Comparison of ENCODE assay signal across 9 mouse cellular contexts in genomic region chr14:84447661-84448380, GRCm38 (mm10). TPM values are rescaled to one million over a fixed set of nuclear protein-coding genes. Genes with fewer than 3 reads are reported as not detected.
DNase-seq lines count a peak whose midpoint lies in the region; ATAC-seq and TF ChIP-seq lines count a peak whose summit lies in the region.
"Had no signal": no experiment of that assay in that cellular context is flagged by ENCODE, and none has a peak within 500 bp of the region (broad histone marks: within the 10 kb centered on the region; RNA-seq: fewer than 3 reads in every experiment).

No protein-coding gene starts in this region.

- peaks cover 33% of the 10 kb centered on the region for H3K27me3 ChIP-seq in heart, embryonic 10.5 days (ENCODE audit: insufficient read depth, poor library complexity, severe bottlenecking)
- H3K27me3 ChIP-seq in limb, embryonic 14.5 days (ENCODE audit: control insufficient read depth, insufficient read depth, low read length), result peaks cover 33% of the 10 kb centered on the region
- no peaks in the 10 kb centered on the region for H3K27me3 ChIP-seq in neural tube, embryonic 14.5 days (ENCODE audit: control insufficient read depth, insufficient read depth, low read length)

- peak overlapping the region; percentile 68 for H3K4me3 ChIP-seq in heart, embryonic 10.5 days
- H3K4me3 ChIP-seq in limb, embryonic 14.5 days (replicated peaks; ENCODE audit: low read length), result peak overlapping the region; percentile 56
- H3K4me3 ChIP-seq in neural tube, embryonic 14.5 days (ENCODE audit: low read depth, low read length), result peak overlapping the region; percentile 64

- H3K36me3 ChIP-seq in heart, embryonic 10.5 days, result no peaks in the 10 kb centered on the region
- H3K36me3 ChIP-seq in limb, embryonic 14.5 days (ENCODE audit: control insufficient read depth, insufficient read depth, low read length), result no peaks in the 10 kb centered on the region
- H3K36me3 ChIP-seq in neural tube, embryonic 14.5 days (ENCODE audit: control insufficient read depth, insufficient read depth, low read length), result no peaks in the 10 kb centered on the region

- H3K4me2 ChIP-seq in limb, embryonic 14.5 days (replicated peaks; ENCODE audit: low read depth, low read length, severe bottlenecking), result peak overlapping the region; percentile 92
- H3K4me2 ChIP-seq in neural tube, embryonic 14.5 days (ENCODE audit: low read depth, low read length), result peak overlapping the region; percentile 91

- no peak for TF ChIP-seq POLR2A in limb, embryonic 14.5 days (IDR thresholded peaks at IDR 0.05; ENCODE audit: borderline replicate concordance, extremely low read depth, insufficient read depth, insufficient read length)

- 4% methylated on average over 45 of the region's 45 CpGs for WGBS in heart, embryonic 10.5 days
- 4% methylated on average over 44 of the region's 45 CpGs for WGBS in limb, embryonic 14.5 days
- 5% methylated on average over 45 of the region's 45 CpGs for WGBS in neural tube, embryonic 14.5 days

- H3K4me1 ChIP-seq in heart, embryonic 10.5 days, result peaks cover 21% of the 10 kb centered on the region
- H3K4me1 ChIP-seq in limb, embryonic 14.5 days (ENCODE audit: control insufficient read depth, insufficient read depth, low read length), result peaks cover 12% of the 10 kb centered on the region
- H3K4me1 ChIP-seq in neural tube, embryonic 14.5 days (ENCODE audit: control insufficient read depth, insufficient read depth, low read length), result peaks cover 15% of the 10 kb centered on the region

- H3K9me3 ChIP-seq in heart, embryonic 10.5 days, result no peaks in the 10 kb centered on the region
- H3K9me3 ChIP-seq in limb, embryonic 14.5 days (ENCODE audit: control insufficient read depth, low read length), result no peaks in the 10 kb centered on the region
- no peaks in the 10 kb centered on the region for H3K9me3 ChIP-seq in neural tube, embryonic 14.5 days (ENCODE audit: control insufficient read depth, low read length)

- peak overlapping the region; percentile 28; the same call in 1 of the 2 replicates for H3K9ac ChIP-seq in limb, embryonic 14.5 days (ENCODE audit: low read depth, low read length, severe bottlenecking)
- H3K9ac ChIP-seq in neural tube, embryonic 14.5 days (replicated peaks; ENCODE audit: low read depth, low read length), result peak overlapping the region; percentile 68

- no peak overlapping the region for H3K27ac ChIP-seq in heart, embryonic 10.5 days
- H3K27ac ChIP-seq in limb, embryonic 14.5 days (replicated peaks; ENCODE audit: low read depth, low read length), result no peak overlapping the region
- no peak overlapping the region; the same call in 1 of the 2 replicates for H3K27ac ChIP-seq in neural tube, embryonic 14.5 days (ENCODE audit: low read depth, low read length)

- DNase-seq in adrenal gland, postnatal 10 days, result peak; percentile 2
- no peak for DNase-seq in adrenal gland, postnatal 25 days
- DNase-seq in cerebellum, postnatal 14 days, result peak; percentile 48 to 54
- peak; percentile 74 for DNase-seq in heart, embryonic 10.5 days (ENCODE audit: low spot score)
- peak; percentile 17 for DNase-seq in kidney, adult 9 months
- DNase-seq in limb, embryonic 14.5 days (ENCODE audit: low spot score), result no peak
- no peak for DNase-seq in spleen, postnatal 14 days (ENCODE audit: low spot score in 2 of 2)

- no peak for ATAC-seq in limb, embryonic 14.5 days (ENCODE audit: low FRiP score, low read depth)
- no peak for ATAC-seq in neural tube, embryonic 14.5 days (ENCODE audit: low read depth)

RNA-seq across cellular contexts. Expression of gene Pcdh17, which starts 4.5 kb away (rescaled TPM):
- 10 to 100 TPM; 12.4 to 20.0 TPM for total RNA-seq in adrenal gland, postnatal 10 days (2021)
- total RNA-seq in adrenal gland, postnatal 25 days (2021), result 10.2 and 13.4 TPM in 2 replicates
- 1.5 and 3.4 TPM in 2 replicates for polyA plus RNA-seq in heart, embryonic 10.5 days (2016; fragmentation: Nextera tagmentation; extraction: Ambion mirVana)
- polyA plus RNA-seq in limb, embryonic 14.5 days (2012; rRNA removed), result 3.8 and 4.5 TPM in 2 replicates
- polyA plus RNA-seq in limb, embryonic 14.5 days (2014; fragmentation: Nextera tagmentation; extraction: Ambion mirVana), result 6.3 and 7.3 TPM in 2 replicates
- polyA plus RNA-seq in neural tube, embryonic 14.5 days (2014; fragmentation: Nextera tagmentation; extraction: Ambion mirVana), result 35.8 and 42.0 TPM in 2 replicates
- total RNA-seq: neutrophil, adult 5-6 weeks had no signal

Comparison
In these comparisons a context has a peak if more than half of its experiments do, and no peak if none do; other contexts are left out.
1. DNase-seq: peak in adrenal gland, postnatal 10 days (single experiment), cerebellum, postnatal 14 days (2 of 2), heart, embryonic 10.5 days (single experiment) and kidney, adult 9 months (single experiment); none in adrenal gland, postnatal 25 days (single experiment), limb, embryonic 14.5 days (single experiment) and spleen, postnatal 14 days (0 of 2).
2. Peak in every context shown above with its lines, with median percentiles within 50 percentile points of each other: H3K4me3 ChIP-seq.